Mouse (Mus musculus) Muller cell, postnatal 12 days (primary cell): Measurements from ENCODE around the gene Scnm1.
"Not testable (repeated sequence)": the region's sequence is repeated elsewhere in the genome, so short reads cannot be mapped to it uniquely, and the experiment has no call there.

Experiments used
- DNase-seq: peaks from one replicate; pipeline ENCODE4 v3.0.0-alpha.2; 2015; ENCODE audit errors: inconsistent ontology term

The Scnm1 gene

DNA sequence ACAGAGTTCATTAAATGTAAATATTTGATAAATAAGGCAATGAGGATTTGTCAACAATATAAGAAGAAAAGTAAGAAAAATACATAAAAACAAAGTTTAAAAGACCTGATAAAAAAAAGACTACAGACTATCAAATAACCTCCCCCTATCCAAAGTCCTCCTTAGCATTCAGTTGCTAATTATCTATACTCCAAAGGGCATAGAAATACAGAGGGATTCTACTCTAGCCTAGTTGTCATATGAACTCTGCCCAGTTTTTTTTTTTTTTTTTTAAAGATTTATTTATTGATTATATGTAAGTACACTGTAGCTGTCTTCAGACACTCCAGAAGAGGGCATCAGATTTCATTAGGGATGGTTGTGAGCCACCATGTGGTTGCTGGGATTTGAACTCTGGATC is 26.5 kb downstream of the Scnm1 start:
- not testable (repeated sequence) for DNase-seq

DNA sequence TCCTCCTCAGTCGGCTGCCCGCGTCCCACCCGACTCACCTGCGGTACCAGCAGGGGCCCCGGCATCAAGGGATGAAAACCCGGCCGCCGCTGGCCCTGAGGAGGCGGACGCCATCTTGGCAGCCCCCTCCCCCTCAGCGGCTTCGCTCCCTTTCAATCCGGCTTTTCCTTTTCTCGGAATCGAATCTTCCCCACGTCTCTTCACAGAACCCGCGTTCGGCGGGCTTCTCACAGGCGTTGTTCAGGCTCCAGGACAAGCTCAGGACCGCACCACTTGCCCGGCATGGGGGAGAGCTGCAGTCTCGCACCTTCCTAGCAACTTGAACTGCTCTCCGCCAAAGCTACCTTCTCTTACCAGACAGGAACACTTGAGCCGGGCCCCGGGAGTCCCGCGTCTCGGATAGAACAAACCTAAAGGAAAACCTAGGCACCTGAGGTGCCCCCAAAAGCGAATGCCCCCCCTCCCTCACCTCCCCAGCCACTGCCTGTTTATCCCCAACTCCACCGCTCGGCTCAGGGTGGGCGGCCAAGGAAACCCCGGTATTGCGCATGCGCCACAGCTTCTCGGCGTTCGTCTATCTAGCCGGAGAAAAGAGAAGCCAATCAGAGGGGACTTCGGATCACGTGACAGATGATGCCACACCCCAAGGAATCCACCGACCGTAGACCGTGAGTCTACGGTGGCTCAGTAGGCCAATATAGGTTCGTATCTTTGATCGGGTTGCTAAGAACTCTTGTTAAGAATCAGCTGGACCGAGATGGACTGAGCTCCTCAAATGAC is 27.3 kb downstream of the Scnm1 start, which contains the start of gene Pip5k1a:
Gene Pip5k1a, minus strand, starts transcription at position 593 of the 780 bp plus-strand sequence.
- DNase-seq: peak; percentile 98

GRCm38 (mm10) chr3:95105586-95106337 is 28.0 kb downstream of the Scnm1 start:
- DNase-seq: peak; percentile 53

DNA sequence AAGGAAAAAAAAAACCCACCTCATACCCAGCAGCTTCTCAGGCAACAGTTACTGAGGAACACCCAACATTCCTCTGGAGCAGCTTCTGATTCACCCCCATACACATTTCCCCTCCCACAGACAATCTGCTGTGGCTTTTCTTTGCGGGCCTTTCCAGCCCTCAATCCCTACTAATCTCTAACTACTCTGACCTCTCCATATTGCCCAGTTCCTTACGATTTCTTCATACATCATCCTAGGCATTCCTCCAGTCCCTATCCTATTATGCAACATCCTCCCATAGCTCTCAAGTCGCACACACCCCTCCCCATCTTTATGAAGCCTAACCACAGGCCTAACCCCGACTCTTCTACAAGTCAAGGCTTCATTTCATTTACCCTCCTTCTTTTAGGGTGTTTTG is 28.7 kb downstream of the Scnm1 start:
- no peak for DNase-seq

- DNase-seq: no peak
Observed at GRCm38 (mm10) chr3:95100854-95101253, 33.0 kb downstream of the Scnm1 start.

- DNase-seq: no peak
Observed at GRCm38 (mm10) chr3:95088071-95088470, 45.7 kb downstream of the Scnm1 start.
